Mouse (Mus musculus) liver, embryonic 12.5 days (tissue): Measurements from ENCODE around the gene Dlx1. TPM values are rescaled to one million over a fixed set of nuclear protein-coding genes. Genes with fewer than 3 reads are reported as not detected.

ENCODE experiments used
- ATAC-seq: fragments of 200-750 bp; cut with Nextera tagmentation; 2 replicates; pipeline ENCODE4 v1.8.0; 2017; ENCODE audit warnings: moderate number of reproducible peaks, mild to moderate bottlenecking, moderate library complexity
- H3K27ac ChIP-seq: fragments of 300-500 bp; sonication (generic); 2 replicates; pipeline ENCODE4 v1.5.1; 2016; ENCODE audit warnings: mild to moderate bottlenecking
- H3K27me3 ChIP-seq: fragments of 300-500 bp; sonication (generic); replicated peaks from 2 replicates; pipeline ENCODE4 v1.6.1; 2016; ENCODE audit warnings: mild to moderate bottlenecking, moderate library complexity
- H3K36me3 ChIP-seq: fragments of 300-500 bp; sonication (generic); 2 replicates; pipeline ENCODE4 v1.6.1; 2016; ENCODE audit warnings: mild to moderate bottlenecking, moderate library complexity
- H3K4me1 ChIP-seq: fragments of 300-500 bp; sonication (generic); 2 replicates; pipeline ENCODE4 v1.6.1; 2016
- H3K4me2 ChIP-seq: fragments of 300-500 bp; sonication (generic); 2 replicates; pipeline ENCODE4 v1.6.1; 2016; ENCODE audit warnings: mild to moderate bottlenecking, moderate library complexity
- H3K4me3 ChIP-seq: fragments of 300-500 bp; sonication (generic); 2 replicates; pipeline ENCODE4 v1.5.1; 2016; ENCODE audit warnings: mild to moderate bottlenecking, moderate library complexity
- H3K9ac ChIP-seq: fragments of 300-500 bp; sonication (generic); 2 replicates; pipeline ENCODE4 v1.6.1; 2016; ENCODE audit warnings: mild to moderate bottlenecking, moderate library complexity
- H3K9me3 ChIP-seq: fragments of 300-500 bp; sonication (generic); replicated peaks from 2 replicates; pipeline ENCODE4 v1.6.1; 2016; ENCODE audit warnings: mild to moderate bottlenecking, moderate library complexity
- WGBS: fragments of 180-500 bp; shearing (Covaris S2); methylation state at CpG from one replicate; pipeline ENCODE4 v1.1.7; 2016; ENCODE audit not compliant: insufficient replicate concordance; 5-methylcytosine and 5-hydroxymethylcytosine counted together
- polyA plus RNA-seq: library from polyadenylated mRNA; unstranded; fragments of >200 nt; fragmentation: Nextera tagmentation; extraction: Ambion mirVana; gene quantifications from 2 replicates; pipeline ENCODE4 v1.2.1, GENCODE M21; 2016

Gene Dlx1
- polyA plus RNA-seq, 1 experiment from 2014 or later = 0.23 TPM

DNA sequence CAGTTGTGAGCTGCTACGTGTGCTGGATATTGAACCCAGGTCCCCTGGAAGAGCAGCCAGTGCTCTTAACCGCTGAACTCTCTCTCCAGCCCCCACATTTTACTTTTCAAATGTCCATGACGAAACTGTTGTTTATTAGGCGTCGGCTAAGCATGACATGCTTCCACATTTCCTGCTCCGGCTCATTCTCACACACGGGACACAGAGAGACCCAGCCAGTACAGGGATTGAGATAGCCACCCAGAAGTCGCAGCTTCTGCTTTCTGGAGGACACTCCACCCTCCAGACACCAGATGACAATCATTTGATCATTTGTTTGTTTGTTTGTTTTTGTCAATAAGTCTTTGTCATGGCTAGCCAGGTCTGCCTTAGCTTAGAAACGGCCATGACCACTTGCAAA is 23.1 kb upstream of the Dlx1 start:
- H3K9ac ChIP-seq = no peak overlapping the region
- no peak overlapping the region for H3K27ac ChIP-seq
- no peak overlapping the region for H3K4me3 ChIP-seq
- WGBS = 69% methylated on average over 9 of the region's 9 CpGs
- H3K4me2 ChIP-seq = no peak overlapping the region
- no peaks in the 10 kb centered on the region for H3K27me3 ChIP-seq
- no peaks in the 10 kb centered on the region for H3K4me1 ChIP-seq
- H3K36me3 ChIP-seq = 0 out of 2 replicates have a peak, but pooled peaks cover 5% of the 10 kb centered on the region
- no peaks in the 10 kb centered on the region for H3K9me3 ChIP-seq
- ATAC-seq = no peak

DNA sequence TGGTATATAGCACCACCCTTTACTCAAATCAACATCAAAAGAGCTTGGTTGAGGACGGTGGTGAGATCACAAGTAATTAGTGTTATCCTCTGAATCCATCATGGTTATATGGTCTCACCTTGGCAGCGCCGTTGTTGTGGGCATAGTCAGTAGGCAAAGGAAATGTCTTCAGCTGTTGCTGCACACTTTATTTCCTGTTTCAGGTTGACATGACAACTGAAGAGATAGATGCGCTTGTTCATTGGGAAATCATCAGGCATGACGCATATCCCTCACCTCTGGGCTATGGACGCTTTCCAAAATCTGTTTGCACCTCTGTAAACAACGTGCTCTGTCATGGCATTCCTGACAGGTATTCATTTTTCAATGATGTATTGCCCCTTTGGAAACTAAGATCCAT is 16.7 kb upstream of the Dlx1 start:
- WGBS = 85% methylated on average over 7 of the region's 7 CpGs
- H3K36me3 ChIP-seq = 0 out of 2 replicates have a peak, but pooled peaks cover 14% of the 10 kb centered on the region
- H3K4me1 ChIP-seq = no peaks in the 10 kb centered on the region
- H3K27me3 ChIP-seq = no peaks in the 10 kb centered on the region
- H3K4me2 ChIP-seq = no peak overlapping the region
- H3K9me3 ChIP-seq = no peaks in the 10 kb centered on the region
- no peak for ATAC-seq
- H3K27ac ChIP-seq = no peak overlapping the region
- H3K9ac ChIP-seq = no peak overlapping the region
- H3K4me3 ChIP-seq = no peak overlapping the region

DNA sequence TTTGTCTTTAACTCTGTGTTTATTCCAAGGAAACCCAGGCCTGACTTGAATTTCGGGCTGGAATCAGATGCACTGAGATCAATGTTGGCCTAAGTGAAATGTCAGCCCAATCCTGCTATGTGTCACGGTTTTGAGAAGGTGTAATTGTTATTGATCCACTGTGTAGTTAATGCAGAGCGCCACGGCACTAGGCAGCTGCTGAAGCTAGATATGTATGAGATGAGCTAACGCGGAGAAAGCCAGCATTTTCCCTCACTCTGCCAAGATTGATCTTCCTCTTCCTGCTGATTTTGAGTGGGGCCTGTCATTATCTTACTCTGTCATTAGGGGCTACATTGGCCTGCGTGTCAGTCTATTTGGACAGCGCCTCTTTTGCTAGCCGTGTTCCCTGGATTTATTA is 15.6 kb upstream of the Dlx1 start:
- H3K36me3 ChIP-seq = 0 out of 2 replicates have a peak, but pooled peaks cover 14% of the 10 kb centered on the region
- no peak for ATAC-seq
- no peak overlapping the region for H3K27ac ChIP-seq
- H3K4me1 ChIP-seq = no peaks in the 10 kb centered on the region
- H3K9me3 ChIP-seq = no peaks in the 10 kb centered on the region
- no peaks in the 10 kb centered on the region for H3K27me3 ChIP-seq
- H3K9ac ChIP-seq = no peak overlapping the region
- H3K4me2 ChIP-seq = no peak overlapping the region
- no peak overlapping the region for H3K4me3 ChIP-seq
- 72% methylated on average over 9 of the region's 9 CpGs for WGBS

DNA sequence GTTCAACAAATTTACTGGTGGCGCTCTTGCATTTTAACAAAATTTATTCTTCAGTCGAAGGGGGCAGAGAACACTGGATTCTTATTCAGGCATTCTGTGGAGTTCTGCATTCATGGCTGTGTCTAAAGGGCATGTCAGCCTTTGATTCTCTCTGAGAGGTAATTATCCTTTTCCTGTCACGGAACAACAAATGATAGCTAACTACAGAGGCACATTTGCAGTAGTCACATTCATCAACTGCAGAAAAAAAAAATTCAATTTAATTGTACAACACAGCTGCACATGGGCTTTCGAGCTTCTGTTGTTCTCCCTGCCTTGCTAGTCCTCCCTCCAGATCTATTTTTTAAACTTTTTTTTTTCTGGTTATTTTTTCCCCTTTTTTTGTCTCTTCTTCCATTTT is 10.9 kb upstream of the Dlx1 start:
- no peak for ATAC-seq

DNA sequence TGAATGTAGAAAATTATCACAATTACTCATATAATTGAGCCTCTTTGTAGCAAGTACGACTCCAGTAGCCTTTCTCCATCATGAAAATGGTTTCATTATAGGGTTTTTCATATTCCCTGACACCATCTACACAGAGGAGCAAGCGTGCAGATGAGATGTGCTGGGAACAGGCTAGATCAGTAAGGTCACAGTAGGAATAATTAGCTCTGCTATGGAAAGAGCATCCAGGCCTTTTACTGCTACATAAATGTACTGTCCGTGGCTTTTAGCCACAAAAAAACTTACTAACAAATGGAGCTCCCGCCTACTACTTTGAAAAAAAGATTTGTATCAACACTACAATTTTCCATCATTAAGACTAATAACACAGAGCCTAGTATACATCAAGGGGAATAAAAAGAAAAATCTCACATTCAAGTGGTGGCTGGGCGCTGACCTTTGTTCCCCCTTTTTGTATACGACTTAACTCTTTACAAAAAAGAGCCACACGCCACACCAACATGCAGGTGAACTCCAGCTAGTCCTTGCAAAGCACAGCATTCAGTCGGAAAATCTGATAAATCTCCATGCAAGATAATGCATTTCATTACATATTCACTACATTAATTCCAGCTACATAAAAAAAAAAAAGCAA is 10.3 kb upstream of the Dlx1 start:
- Histone ChIP-seq H3K27me3 (peaks cover 9% of the 10 kb centered on the region), H3K36me3 (no peaks in the 10 kb centered on the region), H3K9me3 (no peaks in the 10 kb centered on the region), H3K4me3 (no peak overlapping the region), H3K4me2 (no peak overlapping the region), H3K27ac (no peak overlapping the region), H3K9ac (no peak overlapping the region), H3K4me1 (no peaks in the 10 kb centered on the region)
- 81% methylated on average over 8 of the region's 8 CpGs for WGBS
- no peak for ATAC-seq

More for the DNA sequence above, 10.9 kb upstream of the Dlx1 start:
- no peak overlapping the region for H3K4me2 ChIP-seq
- 82% methylated on average over 4 of the region's 4 CpGs for WGBS
- peaks cover 7% of the 10 kb centered on the region; the same call in 1 of the 2 replicates for H3K27me3 ChIP-seq
- H3K36me3 ChIP-seq = 0 out of 2 replicates have a peak, but pooled peaks cover 2% of the 10 kb centered on the region
- H3K9me3 ChIP-seq = no peaks in the 10 kb centered on the region
- H3K4me3 ChIP-seq = no peak overlapping the region
- H3K27ac ChIP-seq = no peak overlapping the region
- no peak overlapping the region for H3K9ac ChIP-seq
- H3K4me1 ChIP-seq = no peaks in the 10 kb centered on the region

DNA sequence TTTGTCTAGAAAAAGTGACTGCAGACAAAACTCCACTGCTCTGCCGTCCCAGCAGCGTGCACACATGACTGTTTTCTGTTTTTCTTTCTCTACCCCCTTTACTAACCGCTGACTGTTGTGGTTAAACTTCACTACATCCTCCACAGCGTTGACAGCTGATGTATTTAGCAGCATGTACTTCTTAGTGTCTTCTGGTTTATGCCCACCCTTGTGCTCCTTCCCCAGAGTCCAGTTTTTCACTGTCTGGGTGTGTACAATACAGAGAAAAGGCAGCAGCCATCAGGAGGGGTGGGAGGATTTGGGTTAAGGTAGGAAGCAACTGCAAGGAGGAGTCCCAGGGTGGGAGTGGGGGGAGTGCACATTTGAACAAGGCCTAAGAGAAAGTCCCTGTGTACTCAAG is 5.0 kb upstream of the Dlx1 start:
- Histone ChIP-seq H3K27ac (no peak overlapping the region), H3K4me1 (peaks cover 13% of the 10 kb centered on the region), H3K36me3 (no peaks in the 10 kb centered on the region), H3K9ac (no peak overlapping the region), H3K9me3 (no peaks in the 10 kb centered on the region), H3K4me2 (no peak overlapping the region), H3K27me3 (peaks cover 61% of the 10 kb centered on the region), H3K4me3 (no peak overlapping the region)
- 32% methylated on average over 4 of the region's 4 CpGs for WGBS
- no peak for ATAC-seq

DNA sequence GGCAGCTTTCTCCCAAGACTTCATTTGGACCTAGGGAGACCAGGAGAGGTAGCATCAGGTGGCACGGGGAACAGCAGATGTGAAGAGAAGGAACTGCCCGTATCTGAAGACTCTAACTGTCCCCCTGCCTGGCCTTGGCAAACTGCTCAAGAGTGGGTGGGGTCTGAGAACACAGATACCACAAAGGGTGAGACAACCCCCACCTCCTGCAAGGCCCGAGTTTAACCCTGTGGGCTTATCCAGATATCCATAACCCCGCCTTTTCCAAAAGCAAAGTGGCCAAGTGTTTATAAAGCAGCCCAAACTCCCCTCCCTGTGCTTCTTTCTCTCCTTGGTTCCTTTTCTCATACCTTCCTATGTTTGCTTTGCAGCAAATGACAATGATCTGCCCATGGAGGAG is 4.5 kb upstream of the Dlx1 start:
- 26% methylated on average over 4 of the region's 4 CpGs for WGBS
- Histone ChIP-seq H3K4me1 (peaks cover 14% of the 10 kb centered on the region), H3K9me3 (no peaks in the 10 kb centered on the region), H3K27ac (no peak overlapping the region), H3K4me3 (no peak overlapping the region), H3K36me3 (no peaks in the 10 kb centered on the region), H3K27me3 (peaks cover 66% of the 10 kb centered on the region), H3K9ac (no peak overlapping the region), H3K4me2 (no peak overlapping the region)
- ATAC-seq = 0 out of 2 replicates have a peak, but pooled peaks have one; percentile 5

DNA sequence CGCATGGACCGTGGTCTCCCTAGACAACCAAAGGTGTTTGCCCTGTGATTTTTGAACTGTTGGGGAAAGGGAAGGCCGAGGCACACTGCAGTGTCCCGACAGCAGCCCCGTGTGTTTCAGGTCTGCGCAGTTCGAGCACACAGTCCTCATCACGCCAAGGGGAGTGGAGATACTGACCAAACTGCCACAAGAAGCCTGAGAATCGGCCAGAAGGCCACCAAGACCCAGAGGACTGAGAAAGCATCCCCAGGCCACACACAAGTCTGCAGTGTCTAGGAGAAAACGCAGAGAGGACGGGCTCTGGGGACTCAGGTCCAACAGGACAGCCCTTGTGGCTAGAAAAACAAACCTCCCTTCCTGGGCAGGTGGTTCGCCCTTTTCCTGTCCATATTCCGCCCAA is 3.1 kb upstream of the Dlx1 start:
- H3K4me1 ChIP-seq = peaks cover 26% of the 10 kb centered on the region
- 37% methylated on average over 13 of the region's 13 CpGs for WGBS
- H3K4me2 ChIP-seq = no peak overlapping the region
- H3K9ac ChIP-seq = no peak overlapping the region
- no peak overlapping the region for H3K4me3 ChIP-seq
- no peaks in the 10 kb centered on the region for H3K36me3 ChIP-seq
- no peak overlapping the region for H3K27ac ChIP-seq
- H3K9me3 ChIP-seq = no peaks in the 10 kb centered on the region
- no peak for ATAC-seq
- H3K27me3 ChIP-seq = peaks cover 80% of the 10 kb centered on the region

DNA sequence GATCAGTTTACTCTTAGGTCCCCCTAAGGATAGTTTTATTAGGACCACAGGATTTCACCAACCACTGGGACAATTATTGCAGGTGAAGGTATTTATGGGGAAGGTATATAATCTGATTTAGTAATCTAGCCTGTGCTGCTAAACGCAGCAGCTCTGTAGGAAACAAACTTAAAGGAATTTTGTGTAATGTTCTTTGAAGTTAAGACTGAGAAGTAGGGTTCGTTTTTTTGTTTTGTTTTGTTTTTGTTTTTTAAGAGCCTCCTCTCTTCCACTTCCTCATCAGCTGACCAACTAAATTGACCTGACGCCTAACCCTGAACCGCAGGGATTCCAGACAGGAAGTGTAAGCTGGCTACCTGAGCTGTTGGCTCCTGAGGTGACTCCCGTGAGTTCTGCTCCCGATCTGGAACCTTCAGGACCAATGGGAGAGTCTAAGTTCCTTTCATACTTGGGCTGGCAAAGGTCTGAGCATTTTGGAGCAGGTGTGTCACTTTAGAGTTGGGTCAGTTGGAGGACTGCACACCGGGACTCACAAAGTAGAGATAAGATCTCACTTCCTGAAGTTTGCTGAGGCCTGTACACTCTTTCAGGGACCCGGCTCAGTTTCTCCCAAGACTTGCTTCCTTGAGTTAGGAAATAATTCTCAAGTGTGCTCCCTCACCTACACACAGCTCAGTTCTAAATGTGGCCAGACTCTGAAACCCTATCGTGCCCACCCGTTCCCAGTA is 1.2 kb upstream of the Dlx1 start:
- ATAC-seq = no peak
- H3K4me1 ChIP-seq = peaks cover 34% of the 10 kb centered on the region
- peaks cover 92% of the 10 kb centered on the region for H3K27me3 ChIP-seq
- no peak overlapping the region for H3K4me2 ChIP-seq
- H3K9ac ChIP-seq = no peak overlapping the region
- H3K27ac ChIP-seq = no peak overlapping the region
- H3K9me3 ChIP-seq = no peaks in the 10 kb centered on the region
- H3K36me3 ChIP-seq = no peaks in the 10 kb centered on the region
- WGBS = 1% methylated on average over 10 of the region's 10 CpGs
- no peak overlapping the region for H3K4me3 ChIP-seq

DNA sequence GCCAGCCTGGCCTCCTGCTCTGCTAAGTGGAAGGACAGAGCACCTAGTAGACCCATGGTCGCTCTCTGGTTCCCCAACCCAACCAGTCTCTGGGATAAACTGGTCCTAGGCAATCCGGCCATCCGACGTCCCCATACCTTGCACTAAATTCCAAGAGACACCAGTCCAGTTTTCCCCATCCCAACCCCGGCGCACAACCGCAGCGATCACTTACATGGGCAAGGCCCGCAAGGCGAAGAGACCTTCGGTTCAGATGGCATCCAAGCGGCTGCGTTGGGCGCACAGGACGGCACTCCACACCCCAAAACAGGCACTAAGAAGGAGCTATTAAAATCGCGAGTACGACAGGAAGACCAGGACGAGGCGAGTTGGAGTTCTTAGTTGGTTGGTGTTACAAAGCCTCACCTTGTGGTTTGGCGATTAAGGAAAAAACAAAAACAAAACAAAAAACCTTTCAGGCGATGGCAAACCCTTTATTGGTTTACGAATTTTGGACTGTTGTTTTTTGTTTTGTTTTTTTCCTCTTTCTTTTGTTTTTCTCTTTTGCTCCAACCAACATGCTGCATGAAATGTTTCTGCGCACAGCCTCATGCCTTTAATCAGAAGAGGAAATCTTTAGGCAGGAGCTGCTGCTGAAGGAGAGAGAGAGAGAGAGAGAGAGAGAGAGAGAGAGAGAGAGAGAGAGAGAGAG is 445 bp upstream of the Dlx1 start:
- peaks cover 98% of the 10 kb centered on the region for H3K27me3 ChIP-seq
- ATAC-seq = no peak
- 3% methylated on average over 24 of the region's 24 CpGs for WGBS
- H3K9me3 ChIP-seq = no peaks in the 10 kb centered on the region
- H3K4me1 ChIP-seq = peaks cover 39% of the 10 kb centered on the region
- H3K36me3 ChIP-seq = no peaks in the 10 kb centered on the region
- no peak overlapping the region for H3K27ac ChIP-seq
- no peak overlapping the region for H3K4me3 ChIP-seq
- H3K9ac ChIP-seq = no peak overlapping the region
- H3K4me2 ChIP-seq = no peak overlapping the region

DNA sequence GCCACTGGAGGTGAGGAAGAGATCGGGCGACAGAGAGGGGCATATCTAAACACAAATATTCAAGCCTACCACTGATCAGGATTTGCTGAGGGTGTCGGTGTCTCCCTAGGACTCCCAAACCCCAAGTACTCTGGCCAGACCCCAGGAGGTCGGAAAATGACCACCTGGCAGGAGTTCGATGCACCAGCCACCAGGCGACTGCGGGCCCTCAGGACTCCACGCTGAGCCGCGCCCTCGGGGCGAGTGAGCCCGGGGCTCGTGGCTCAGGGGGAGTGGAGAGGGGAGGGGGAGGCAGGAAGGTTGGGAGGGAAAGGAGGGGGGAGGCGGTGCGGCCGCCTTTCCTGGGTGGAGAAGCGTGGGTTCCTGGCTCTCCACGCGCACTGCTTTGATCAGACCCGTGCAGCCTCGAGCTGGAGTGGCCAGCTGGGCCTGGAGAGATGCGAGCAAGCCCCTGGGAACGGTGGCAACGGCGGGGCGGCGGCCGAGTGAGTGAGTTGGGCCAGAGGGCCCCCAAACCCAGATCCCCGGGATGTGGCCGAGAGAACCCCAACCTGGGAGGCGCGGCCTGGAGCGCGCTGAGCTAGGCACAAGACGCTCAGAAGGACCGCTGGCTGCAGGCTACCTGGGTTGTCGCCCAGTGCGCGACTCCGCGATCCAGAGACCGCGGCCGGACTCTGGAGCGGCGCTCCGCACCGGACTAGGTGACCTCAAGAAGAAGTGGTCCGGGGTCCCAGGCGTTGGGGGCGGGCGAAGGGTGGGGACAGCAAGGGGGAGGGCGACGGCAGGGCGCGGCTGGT is 999 bp downstream of the Dlx1 start:
- H3K36me3 ChIP-seq = no peaks in the 10 kb centered on the region
- H3K4me3 ChIP-seq = peak overlapping the region; percentile 60
- peaks cover 35% of the 10 kb centered on the region for H3K4me1 ChIP-seq
- H3K9me3 ChIP-seq = no peaks in the 10 kb centered on the region
- WGBS = 2% methylated on average over 47 of the region's 57 CpGs
- H3K27me3 ChIP-seq = peaks cover 98% of the 10 kb centered on the region
- H3K9ac ChIP-seq = no peak overlapping the region
- ATAC-seq = peak; percentile 58
- no peak overlapping the region for H3K27ac ChIP-seq
- peak overlapping the region; percentile 95 for H3K4me2 ChIP-seq
